Mouse (Mus musculus) right cerebral cortex, adult 2 months (tissue): ENCODE measurements around the gene Cwf19l1.
A peak's percentile ranks its signal among the peaks of the same experiment; 100 is the strongest.

Experiments
- DNase-seq, 2 experiments: peaks; one replicate each; pipeline ENCODE4 v3.0.0; 2021 to 2022; ENCODE audit warnings: low spot score in 2 of 2

The Cwf19l1 gene

DNA sequence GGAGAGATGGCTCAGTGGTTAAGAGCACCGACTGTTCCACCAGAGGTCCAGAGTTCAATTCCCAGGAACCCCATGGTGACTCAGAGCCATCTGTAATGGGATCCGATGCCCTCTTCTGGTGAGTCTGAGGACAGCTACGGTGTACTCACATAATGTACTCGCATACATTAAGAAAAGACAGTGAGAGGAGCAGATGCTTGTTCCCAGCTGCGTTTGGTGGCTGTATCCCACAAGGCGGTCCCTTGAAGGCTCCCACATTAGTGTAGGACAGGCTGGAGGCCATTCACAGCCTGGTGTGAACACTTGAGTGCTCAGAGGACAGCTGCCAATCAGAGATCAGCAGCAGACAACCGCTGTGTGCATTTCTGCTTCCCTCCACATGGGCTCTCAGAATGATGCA, 24.0 kb downstream of the Cwf19l1 start:
- DNase-seq = peak in 1 of 2 experiments; percentile 30

- DNase-seq = no peak
These were observed 25.3 kb downstream of the Cwf19l1 start for GRCm38 (mm10) chr19:44110356-44110755.

GRCm38 (mm10) chr19:44108996-44109395, 26.7 kb downstream of the Cwf19l1 start:
- no peak for DNase-seq

DNA sequence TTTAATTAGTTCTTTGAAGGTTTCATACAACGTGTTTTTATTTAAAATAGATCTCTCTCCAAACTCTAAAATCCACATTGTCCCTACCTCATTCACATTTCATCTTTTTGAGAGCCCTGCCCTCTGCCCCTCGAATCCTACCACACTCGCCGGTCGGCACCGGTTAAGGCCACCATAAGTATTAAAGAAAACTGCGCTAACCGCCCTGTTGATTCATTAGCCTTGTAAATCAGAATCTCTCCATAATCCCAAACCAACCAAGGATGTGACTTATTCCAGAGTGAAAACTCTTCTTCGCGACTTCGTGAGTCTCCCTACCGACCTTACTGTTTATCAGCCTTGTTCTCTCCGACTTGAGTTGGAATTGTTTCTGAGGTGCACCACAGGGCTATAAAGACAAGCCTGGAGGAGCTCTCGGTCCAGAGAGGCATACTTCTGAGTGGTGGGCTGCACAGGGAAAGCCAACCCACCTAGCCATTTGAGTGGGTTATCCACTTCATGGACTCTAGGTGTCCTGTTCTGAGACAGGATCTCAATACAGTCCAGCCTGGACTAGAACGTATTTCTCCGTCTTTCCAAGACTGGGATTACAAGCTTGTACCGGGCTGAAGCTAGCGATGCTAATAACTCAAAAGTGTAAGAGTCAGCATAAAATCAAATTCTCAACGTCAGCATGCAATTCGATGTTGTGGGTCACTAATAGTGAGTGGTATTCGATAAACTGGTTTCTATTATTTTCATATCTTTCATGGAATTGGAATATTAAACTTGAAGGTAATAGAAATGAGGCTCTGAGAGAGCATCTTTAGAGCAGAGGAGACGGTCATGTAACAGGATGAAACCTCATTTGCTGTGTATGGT, 27.8 kb downstream of the Cwf19l1 start:
- peak; percentile 16 to 18 for DNase-seq

DNA sequence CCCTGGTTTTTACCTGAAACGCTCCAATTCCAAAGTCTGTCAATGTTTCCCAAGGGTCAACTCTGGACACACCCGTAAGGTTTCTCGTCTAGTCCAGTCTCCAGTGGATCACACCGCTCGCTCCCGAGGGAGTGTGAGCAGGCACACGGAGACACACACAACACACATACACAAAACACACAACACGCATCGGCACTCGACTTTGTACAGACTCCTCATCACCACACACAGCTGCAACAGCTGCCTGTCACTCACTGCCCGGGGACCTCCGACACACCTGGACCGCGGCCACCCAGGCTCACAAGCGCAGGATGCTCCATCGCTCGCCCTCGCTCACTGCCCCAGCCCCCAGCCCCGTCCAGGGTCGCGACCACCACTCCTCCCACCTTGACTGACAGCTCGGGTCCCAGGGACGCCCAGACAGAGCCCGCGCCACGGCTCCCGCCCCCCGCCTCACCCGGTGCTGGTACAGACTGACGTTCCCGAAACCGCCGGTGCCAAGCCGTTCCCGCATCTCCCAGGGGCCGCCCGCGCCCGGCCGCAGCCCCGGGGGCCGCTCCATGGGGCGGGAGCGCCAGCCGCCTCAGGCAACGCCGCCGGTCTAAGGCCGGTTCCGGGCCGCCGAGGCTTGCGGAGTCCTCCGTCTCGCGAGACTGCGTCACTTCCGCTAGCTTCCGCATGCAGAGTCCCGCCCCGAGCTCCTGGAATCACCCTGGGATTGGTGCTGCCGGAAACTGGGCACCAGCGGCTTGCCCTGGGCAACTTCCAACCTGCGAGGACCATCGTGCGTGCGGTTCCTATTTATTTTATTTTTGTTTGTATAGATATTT, 28.6 kb downstream of the Cwf19l1 start, which contains the start of gene Chuk:
Gene Chuk (minus strand): TSS at position 650 of the 830 bp plus-strand sequence.
- peak; percentile 94 to 97 for DNase-seq

- DNase-seq = no peak
These were observed 31.3 kb downstream of the Cwf19l1 start for GRCm38 (mm10) chr19:44104393-44104792.

DNA sequence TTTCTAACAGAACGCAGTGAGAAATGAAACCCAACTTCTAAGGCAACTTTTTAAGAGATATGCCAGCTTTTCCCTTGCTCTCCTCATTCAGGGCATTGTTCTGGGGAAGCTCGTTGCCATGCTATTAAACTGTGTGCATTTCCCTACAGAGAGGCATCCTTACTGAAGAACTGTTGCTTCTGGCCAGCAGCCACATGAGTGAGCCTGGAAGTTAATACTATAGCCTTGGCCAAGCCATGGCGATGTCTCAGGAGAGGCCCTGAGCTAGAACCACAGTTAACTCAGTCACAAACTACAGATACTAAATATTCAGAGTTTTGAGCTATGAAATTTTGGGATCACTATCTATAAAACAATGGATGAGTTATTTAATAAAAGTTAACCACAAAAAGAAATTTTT, 32.7 kb downstream of the Cwf19l1 start:
- no peak for DNase-seq

- DNase-seq = no peak
These were observed 34.8 kb downstream of the Cwf19l1 start for GRCm38 (mm10) chr19:44100840-44101239.

DNA sequence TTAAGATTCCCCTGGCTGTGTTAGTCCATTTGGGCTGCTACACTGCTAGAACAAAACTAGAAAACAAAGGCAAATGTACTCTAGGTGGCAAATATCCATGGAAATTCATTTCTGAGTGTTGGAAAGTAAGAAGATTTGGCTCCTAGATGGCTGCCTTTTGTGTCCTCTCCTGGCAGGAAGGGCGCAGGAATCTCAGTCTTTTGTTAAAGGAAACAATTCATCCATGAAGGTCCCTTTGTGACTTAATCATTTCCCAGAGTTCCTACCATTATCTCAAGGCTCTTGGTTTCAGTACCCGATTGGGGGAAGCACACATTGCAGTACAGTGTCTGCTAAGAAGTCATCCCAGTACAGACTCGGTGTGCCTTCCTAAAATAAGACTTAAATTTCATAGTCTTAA, 49.4 kb downstream of the Cwf19l1 start:
- no peak for DNase-seq

DNA sequence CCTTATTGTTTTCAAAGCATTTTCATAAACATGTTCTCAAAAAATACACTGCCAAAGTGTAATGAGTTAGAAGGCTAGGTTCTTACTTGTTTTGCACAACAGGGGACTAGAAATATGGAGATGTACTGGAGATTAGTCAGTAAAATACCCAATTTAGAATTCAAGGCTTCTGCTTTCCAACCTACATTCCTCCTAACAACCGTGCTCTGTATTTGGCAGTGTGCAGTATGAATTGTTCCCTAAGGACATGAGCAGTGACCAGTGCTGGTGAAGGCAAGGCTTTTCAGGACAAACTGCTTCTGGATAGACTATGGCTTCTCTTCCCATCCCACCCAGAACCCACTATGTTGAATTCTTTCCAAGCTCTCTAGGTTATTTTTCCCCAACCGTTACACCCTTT, 54.8 kb downstream of the Cwf19l1 start:
- DNase-seq = no peak

DNA sequence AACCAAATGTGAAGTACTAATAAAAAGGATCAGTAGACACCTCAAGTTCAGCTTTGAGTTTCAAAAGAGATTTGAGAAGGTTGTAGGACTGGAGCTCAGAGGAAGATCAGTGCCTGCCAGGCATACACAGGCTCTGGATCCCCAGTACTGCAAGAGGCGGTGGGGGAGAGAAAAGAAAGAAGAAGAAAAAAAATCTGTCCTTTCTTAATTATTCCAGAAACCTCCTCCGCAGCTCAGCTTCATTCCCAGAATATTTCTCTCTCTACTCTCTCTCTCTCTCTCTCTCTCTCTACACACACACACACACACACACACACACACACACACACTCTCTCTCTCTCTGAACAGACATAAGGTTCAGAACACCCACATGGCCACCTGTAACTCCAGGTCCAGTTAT, 55.7 kb downstream of the Cwf19l1 start:
- no peak for DNase-seq

- DNase-seq = no peak
These were observed 58.7 kb downstream of the Cwf19l1 start for GRCm38 (mm10) chr19:44077024-44077423.

- no peak for DNase-seq
These were observed 59.2 kb downstream of the Cwf19l1 start for GRCm38 (mm10) chr19:44076457-44076856.

DNA sequence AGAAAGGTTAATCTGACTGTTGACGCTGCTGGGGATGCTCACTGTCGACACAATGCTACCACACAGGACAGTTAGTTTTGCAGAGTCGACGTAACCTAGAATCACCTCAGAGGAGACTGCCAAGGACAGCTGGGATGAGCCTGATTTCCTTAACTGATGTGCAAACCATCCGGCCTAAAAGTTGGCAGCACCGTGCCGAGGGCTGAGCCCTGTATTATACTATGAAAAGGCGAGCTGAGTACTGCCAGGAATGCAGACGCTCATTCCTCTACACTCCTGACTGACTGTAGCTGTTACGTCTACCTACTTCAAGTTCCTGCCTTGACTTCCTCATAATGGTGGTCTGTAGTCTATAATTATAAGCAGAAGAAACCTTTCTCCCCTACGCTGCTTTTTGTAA, 60.7 kb downstream of the Cwf19l1 start:
- DNase-seq = no peak

GRCm38 (mm10) chr19:44071166-44071565, 64.5 kb downstream of the Cwf19l1 start:
- DNase-seq = no peak

GRCm38 (mm10) chr19:44069914-44070232, 65.8 kb downstream of the Cwf19l1 start:
- DNase-seq = no peak

GRCm38 (mm10) chr19:44069121-44069913, 66.4 kb downstream of the Cwf19l1 start, which contains the start of gene Erlin1:
Gene Erlin1, minus strand, starts transcription at chr19:44069785.
- peak; percentile 90 to 92 for DNase-seq

DNA sequence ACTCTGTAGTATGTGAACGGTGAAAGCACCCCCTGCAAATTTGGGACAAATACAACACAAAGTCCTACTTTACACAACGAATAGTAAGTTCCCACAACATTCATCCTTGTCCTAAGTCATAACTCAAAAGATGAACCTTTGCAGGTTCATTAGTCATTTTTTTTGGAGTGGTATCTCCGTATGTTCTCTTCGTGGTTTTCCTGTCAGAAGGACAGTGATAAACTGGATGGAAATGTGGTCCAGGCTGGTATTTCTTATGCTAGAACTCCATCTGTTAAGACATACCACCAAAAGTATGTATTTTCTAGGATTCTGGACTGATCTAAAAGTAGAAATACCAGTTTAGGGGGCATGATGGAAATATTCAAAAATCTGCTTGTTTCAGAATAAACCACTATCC, 67.4 kb downstream of the Cwf19l1 start:
- no peak for DNase-seq

GRCm38 (mm10) chr19:44067323-44068049, 68.2 kb downstream of the Cwf19l1 start:
- DNase-seq = no peak

GRCm38 (mm10) chr19:44064734-44065133, 70.9 kb downstream of the Cwf19l1 start:
- no peak for DNase-seq

- no peak for DNase-seq
These were observed 71.9 kb downstream of the Cwf19l1 start for GRCm38 (mm10) chr19:44063773-44064172.
